In genomic region chr3:85377946-85378702, GRCm38 (mm10) we compare ENCODE assay signal across 10 mouse cellular contexts.
DNase-seq lines count a peak whose midpoint lies in the region; ATAC-seq and TF ChIP-seq lines count a peak whose summit lies in the region.
"Had no signal": no experiment of that assay in that cellular context is flagged by ENCODE, and none has a peak within 500 bp of the region (broad histone marks: within the 10 kb centered on the region; RNA-seq: fewer than 3 reads in every experiment).

No protein-coding gene starts in this region.

- no peak for ATAC-seq in hindbrain, postnatal 0 days
- ATAC-seq in hindbrain, embryonic 12.5 days (ENCODE audit: low FRiP score), result no peak

- intact Hi-C loops in gastrocnemius, postnatal 36 days (cut with DNase I), result loop anchor here (5.0 kb wide), 1 partner anchor 456 kb away; no protein-coding TSS in a partner anchor

- H3K4me2 ChIP-seq in hindbrain, postnatal 0 days (ENCODE audit: low read depth, low read length), result no peak overlapping the region
- no peak overlapping the region for H3K4me2 ChIP-seq in hindbrain, embryonic 12.5 days (replicated peaks)

- peaks cover 8% of the 10 kb centered on the region; the same call in 1 of the 2 replicates for H3K4me1 ChIP-seq in hindbrain, postnatal 0 days (ENCODE audit: insufficient read depth, low read length)
- peaks cover 9% of the 10 kb centered on the region for H3K4me1 ChIP-seq in hindbrain, embryonic 12.5 days

- peaks cover 3% of the 10 kb centered on the region; the same call in 1 of the 2 replicates for H3K9me3 ChIP-seq in hindbrain, postnatal 0 days (ENCODE audit: low read length)
- no peaks in the 10 kb centered on the region for H3K9me3 ChIP-seq in hindbrain, embryonic 12.5 days (replicated peaks)

- DNase-seq in hindbrain, postnatal 0 days (ENCODE audit: low spot score), result peak; percentile 46
- DNase-seq in cerebellum, adult 18-20 months, result peak; percentile 89 to 90
- peak; percentile 28 to 37 for DNase-seq in gastrocnemius, postnatal 36 days
- DNase-seq in kidney, postnatal 36 days, result peak; percentile 9 to 24
- DNase-seq in urinary bladder, postnatal 4 days (ENCODE audit: low spot score in 2 of 2), result no peak
- no peak for DNase-seq in thymus, postnatal 10 days (ENCODE audit: low spot score in 2 of 2)
- DNase-seq in thymus, postnatal 25 days, result no peak

- no peaks in the 10 kb centered on the region for H3K36me3 ChIP-seq in hindbrain, postnatal 0 days (ENCODE audit: insufficient read depth, low read length)
- H3K36me3 ChIP-seq in hindbrain, embryonic 12.5 days, result no peaks in the 10 kb centered on the region

- no peaks in the 10 kb centered on the region for H3K27me3 ChIP-seq in hindbrain, postnatal 0 days (ENCODE audit: insufficient read depth, low read length)
- H3K27me3 ChIP-seq in hindbrain, embryonic 12.5 days, result no peaks in the 10 kb centered on the region

- no peak overlapping the region for H3K4me3 ChIP-seq in hindbrain, postnatal 0 days (ENCODE audit: low read length)
- H3K4me3 ChIP-seq in hindbrain, embryonic 12.5 days, result no peak overlapping the region
- H3K4me3 ChIP-seq: erythroblast, embryonic 14.5 days had no signal

- WGBS in hindbrain, postnatal 0 days, result 37% methylated on average over 13 of the region's 13 CpGs
- WGBS in hindbrain, embryonic 12.5 days, result 53% methylated on average over 13 of the region's 13 CpGs

- H3K9ac ChIP-seq in hindbrain, postnatal 0 days (replicated peaks; ENCODE audit: low read length), result no peak overlapping the region
- H3K9ac ChIP-seq in hindbrain, embryonic 12.5 days, result no peak overlapping the region

- H3K27ac ChIP-seq in hindbrain, postnatal 0 days, result 0 out of 2 replicates have a peak overlapping the region, but pooled peaks have one; percentile 26
- no peak overlapping the region for H3K27ac ChIP-seq in hindbrain, embryonic 12.5 days
- H3K27ac ChIP-seq: macrophage had no signal

- TF ChIP-seq CTCF in hindbrain, postnatal 0 days (IDR thresholded peaks at IDR 0.05; ENCODE audit: low read depth), result no peak

Comparison
In these comparisons a context has a peak if more than half of its experiments do, and no peak if none do; other contexts are left out.
1. DNase-seq: peak in hindbrain, postnatal 0 days (single experiment), cerebellum, adult 18-20 months (2 of 2), gastrocnemius, postnatal 36 days (2 of 2) and kidney, postnatal 36 days (2 of 2); none in urinary bladder, postnatal 4 days (0 of 2), thymus, postnatal 10 days (0 of 2) and thymus, postnatal 25 days (single experiment).